Mouse (Mus musculus): ENCODE data around the gene Borcs8. TPM values are rescaled to one million over a fixed set of nuclear protein-coding genes. Genes with fewer than 3 reads are reported as not detected.

Borcs8 gene
- total RNA-seq, 2 experiments from 2014 or later, result 46.8 to 51.0 TPM

GRCm38 (mm10) chr8:70130066-70130465 lies 9.2 kb upstream of the Borcs8 start:
- intact Hi-C loops (cut with DNase I), result no loop called here
- no peak for DNase-seq (ENCODE audit: low spot score in 2 of 2)

- intact Hi-C loops (cut with DNase I), result no loop called here
Observed at GRCm38 (mm10) chr8:70131166-70131883, 8.0 kb upstream of the Borcs8 start, which contains the start of gene Nr2c2ap. TSS of gene Nr2c2ap (plus strand) at chr8:70131333.

GRCm38 (mm10) chr8:70134086-70134485 lies 5.2 kb upstream of the Borcs8 start:
- no peak for DNase-seq (ENCODE audit: low spot score in 2 of 2)
- intact Hi-C loops (cut with DNase I), result no loop called here

More at GRCm38 (mm10) chr8:70131166-70131883, 8.0 kb upstream of the Borcs8 start, which contains the start of gene Nr2c2ap:
- peak; percentile 81 to 83 for DNase-seq (ENCODE audit: low spot score in 2 of 2)

- intact Hi-C loops (cut with DNase I), result no loop called here
- DNase-seq (ENCODE audit: low spot score in 2 of 2), result no peak
Observed at GRCm38 (mm10) chr8:70134931-70135330, 4.4 kb upstream of the Borcs8 start.

GRCm38 (mm10) chr8:70136591-70136990 lies 2.7 kb upstream of the Borcs8 start:
- DNase-seq (ENCODE audit: low spot score in 2 of 2), result no peak
- intact Hi-C loops (cut with DNase I), result no loop called here

GRCm38 (mm10) chr8:70137890-70138289 lies 1.4 kb upstream of the Borcs8 start:
- no peak for DNase-seq (ENCODE audit: low spot score in 2 of 2)
- intact Hi-C loops (cut with DNase I), result no loop called here

- DNase-seq (ENCODE audit: low spot score in 2 of 2), result no peak
- intact Hi-C loops (cut with DNase I), result no loop called here
Observed at GRCm38 (mm10) chr8:70139981-70140380, 682 bp downstream of the Borcs8 start.

GRCm38 (mm10) chr8:70147678-70148607 lies 8.6 kb downstream of the Borcs8 start:
- no peak for DNase-seq (ENCODE audit: low spot score in 2 of 2)
- intact Hi-C loops (cut with DNase I), result no loop called here

GRCm38 (mm10) chr8:70150158-70150557 lies 10.9 kb downstream of the Borcs8 start:
- intact Hi-C loops (cut with DNase I), result no loop called here

GRCm38 (mm10) chr8:70152537-70153257 lies 13.4 kb downstream of the Borcs8 start:
- intact Hi-C loops (cut with DNase I), result no loop called here
- peak; percentile 35 to 63 for DNase-seq (ENCODE audit: low spot score in 2 of 2)

More at GRCm38 (mm10) chr8:70150158-70150557, 10.9 kb downstream of the Borcs8 start:
- DNase-seq (ENCODE audit: low spot score in 2 of 2), result no peak

GRCm38 (mm10) chr8:70157240-70157800 lies 18.0 kb downstream of the Borcs8 start:
- intact Hi-C loops (cut with DNase I), result no loop called here
- DNase-seq (ENCODE audit: low spot score in 2 of 2), result no peak

- peak; percentile 59 to 63 for DNase-seq (ENCODE audit: low spot score in 2 of 2)
- intact Hi-C loops (cut with DNase I), result no loop called here
Observed at GRCm38 (mm10) chr8:70158069-70158853, 19.0 kb downstream of the Borcs8 start.

GRCm38 (mm10) chr8:70159211-70159610 lies 19.9 kb downstream of the Borcs8 start:
- intact Hi-C loops (cut with DNase I), result no loop called here
- DNase-seq (ENCODE audit: low spot score in 2 of 2), result no peak

GRCm38 (mm10) chr8:70160015-70160414 lies 20.7 kb downstream of the Borcs8 start:
- no peak for DNase-seq (ENCODE audit: low spot score in 2 of 2)
- intact Hi-C loops (cut with DNase I), result no loop called here

- no peak for DNase-seq (ENCODE audit: low spot score in 2 of 2)
- intact Hi-C loops (cut with DNase I), result no loop called here
Observed at GRCm38 (mm10) chr8:70163316-70163715, 24.0 kb downstream of the Borcs8 start.

GRCm38 (mm10) chr8:70166504-70167110 lies 27.3 kb downstream of the Borcs8 start:
- intact Hi-C loops (cut with DNase I), result loop anchor here (1.0 to 2.0 kb wide), 2 partner anchors 79 to 248 kb away; no protein-coding TSS in a partner anchor
- DNase-seq (ENCODE audit: low spot score in 2 of 2), result peak; percentile 26 to 27

- intact Hi-C loops (cut with DNase I), result no loop called here
- DNase-seq (ENCODE audit: low spot score in 2 of 2), result no peak
Observed at GRCm38 (mm10) chr8:70170116-70170515, 30.8 kb downstream of the Borcs8 start.

GRCm38 (mm10) chr8:70170748-70171147 lies 31.4 kb downstream of the Borcs8 start:
- intact Hi-C loops (cut with DNase I), result no loop called here
- no peak for DNase-seq (ENCODE audit: low spot score in 2 of 2)
